Mouse (Mus musculus) thymus, postnatal 0 days (tissue): Measurements from ENCODE around the gene Zfp84. TPM values are rescaled to one million over a fixed set of nuclear protein-coding genes. Genes with fewer than 3 reads are reported as not detected.
"Not testable (repeated sequence)": the region's sequence is repeated elsewhere in the genome, so short reads cannot be mapped to it uniquely, and the experiment has no call there.

Source experiments
- DNase-seq: peaks from one replicate; pipeline ENCODE4 v3.0.0-alpha.2; 2015; ENCODE audit warnings: low spot score
- polyA plus RNA-seq: library from polyadenylated mRNA; unstranded; fragments of >200 nt; fragmentation: Nextera tagmentation; extraction: Ambion mirVana; gene quantifications from 2 replicates; pipeline ENCODE4 v1.2.1, GENCODE M21; 2015

The Zfp84 gene
- polyA plus RNA-seq: 12.8 TPM in 2 replicates

DNA sequence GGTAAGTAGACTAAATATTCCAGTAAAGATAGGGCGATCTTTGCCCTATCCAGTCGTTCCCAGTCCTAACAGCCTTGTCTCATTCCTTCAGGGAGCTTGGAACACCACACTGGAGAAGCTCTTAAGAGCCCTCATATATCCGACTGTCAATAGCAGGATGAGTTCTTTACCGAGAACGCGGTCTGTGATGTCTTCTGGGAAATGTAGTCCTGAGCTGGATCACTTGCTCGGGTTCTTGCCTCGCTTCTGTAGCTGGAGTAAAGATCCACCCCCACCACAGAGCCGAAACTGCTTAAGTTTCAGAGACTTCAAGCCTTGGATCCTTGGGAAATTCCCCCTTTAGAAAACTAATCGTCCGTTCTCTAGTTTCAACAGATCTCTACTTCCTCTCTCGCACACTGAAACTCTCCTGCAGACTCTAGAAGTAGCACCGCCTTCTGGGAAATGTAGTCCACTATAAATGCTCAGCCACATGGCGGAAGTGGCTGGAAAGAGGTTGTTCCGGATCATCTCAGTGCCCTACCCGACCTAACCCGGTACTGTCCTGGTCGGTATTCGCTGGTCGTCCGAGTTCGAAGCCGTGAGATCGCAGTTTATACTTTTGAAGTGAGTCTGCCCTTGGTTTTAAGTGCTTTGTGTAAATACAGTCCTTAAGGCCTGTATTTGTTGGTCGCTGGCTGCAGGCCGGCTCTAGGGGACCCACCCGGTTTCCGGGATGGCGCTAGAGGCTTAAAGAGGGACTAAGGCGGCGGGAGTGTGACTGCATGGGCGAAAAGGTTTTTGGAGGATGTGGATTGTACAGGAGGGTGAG is at the start of gene Zfp84:
Gene Zfp84, plus strand, starts transcription at position 463 of the 811 bp plus-strand sequence.
- DNase-seq: peak; percentile 92

DNA sequence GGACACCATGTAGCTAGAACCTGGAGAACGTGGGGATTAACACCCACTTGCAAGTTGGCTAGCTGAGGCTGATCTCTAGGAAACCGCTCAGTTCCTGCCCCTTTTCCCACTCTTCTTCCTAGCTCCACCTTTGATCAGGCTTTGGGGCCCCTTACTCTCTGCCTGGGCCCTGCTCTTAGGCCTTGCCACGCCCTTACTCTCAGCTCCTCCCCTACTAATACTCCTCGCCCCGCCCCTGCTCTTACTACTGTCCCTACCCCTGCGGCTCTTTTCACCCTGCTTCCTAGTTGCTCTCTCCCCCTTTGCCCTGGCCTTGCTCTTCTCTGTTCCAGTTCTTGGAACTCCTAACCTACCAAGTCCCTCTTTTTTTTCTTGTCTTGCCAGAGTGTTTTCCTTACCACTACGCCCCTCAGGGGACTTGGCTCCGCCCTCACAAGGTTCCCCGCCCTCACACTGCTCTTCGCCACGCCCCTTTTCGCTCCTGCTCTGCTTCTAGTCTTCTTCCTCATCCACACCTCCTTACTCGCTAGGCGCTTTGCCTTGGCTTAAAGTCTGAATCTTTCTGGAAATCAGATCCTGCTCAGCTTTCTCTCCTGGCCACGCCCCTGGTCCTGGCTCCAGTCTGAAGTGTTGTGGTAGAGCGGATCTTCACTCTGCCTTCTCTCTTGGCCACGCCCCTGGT is 42.8 kb upstream of the Zfp84 start:
- DNase-seq: not testable (repeated sequence)

DNA sequence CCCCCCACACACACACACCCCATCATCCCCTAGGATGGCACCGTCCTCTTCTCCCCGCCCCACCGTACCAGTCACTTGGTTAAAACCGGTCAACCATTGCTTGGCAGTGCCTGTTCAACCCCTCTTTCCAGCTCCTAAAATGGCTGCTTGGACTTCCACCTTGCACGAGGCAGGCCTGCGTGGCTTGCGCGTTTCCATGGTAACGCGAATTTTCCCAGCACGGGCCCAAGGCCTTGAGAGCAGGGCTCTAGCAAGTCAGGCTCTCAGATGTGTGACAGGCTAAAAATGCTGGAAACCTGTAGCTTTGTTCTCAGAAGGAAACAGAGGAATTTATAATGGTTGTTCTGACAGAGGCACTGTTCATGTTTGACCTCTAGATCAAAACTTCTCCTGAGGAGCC is 41.5 kb upstream of the Zfp84 start, which contains the start of gene Catsperg2:
Gene Catsperg2, minus strand, starts transcription at position 173 of the 400 bp plus-strand sequence.
- DNase-seq: not testable (repeated sequence)

DNA sequence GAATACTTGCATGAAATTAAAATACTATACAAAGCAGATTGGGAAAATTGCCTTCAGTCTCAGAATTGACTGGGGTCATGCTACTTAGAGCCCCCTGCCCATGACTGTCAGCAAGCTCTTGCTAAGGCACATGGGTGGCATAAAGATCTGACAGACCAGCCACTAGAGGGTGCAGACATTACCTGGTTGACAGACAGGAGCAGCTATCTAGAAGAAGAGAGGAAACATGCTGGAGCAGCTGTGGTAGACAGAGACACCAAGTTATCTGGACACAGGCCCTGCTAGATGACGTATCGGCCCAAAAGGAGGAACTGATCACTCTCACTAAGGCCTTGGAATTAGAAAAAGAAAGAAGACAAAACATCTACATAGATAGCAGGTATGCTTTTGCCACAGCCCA is 40.3 kb upstream of the Zfp84 start:
- no peak for DNase-seq

DNA sequence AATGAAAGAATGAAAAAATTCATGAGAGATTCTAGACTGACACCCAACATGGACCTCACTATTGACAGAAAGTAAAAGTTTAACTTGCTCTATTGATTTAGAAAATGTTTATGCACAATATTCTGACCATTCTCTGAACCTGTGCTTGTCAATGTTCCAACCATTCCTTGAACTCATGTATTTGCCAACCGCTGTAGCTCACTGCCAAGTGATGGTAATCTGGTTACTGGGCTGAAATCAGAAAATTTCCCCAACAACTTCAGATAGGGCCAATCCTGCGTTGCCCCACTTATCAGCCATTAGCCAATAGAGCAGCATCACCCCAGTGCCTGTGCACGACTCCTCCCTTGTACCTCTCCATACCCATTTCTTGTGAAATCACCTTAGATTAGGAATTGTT is 26.1 kb upstream of the Zfp84 start:
- DNase-seq: no peak

DNA sequence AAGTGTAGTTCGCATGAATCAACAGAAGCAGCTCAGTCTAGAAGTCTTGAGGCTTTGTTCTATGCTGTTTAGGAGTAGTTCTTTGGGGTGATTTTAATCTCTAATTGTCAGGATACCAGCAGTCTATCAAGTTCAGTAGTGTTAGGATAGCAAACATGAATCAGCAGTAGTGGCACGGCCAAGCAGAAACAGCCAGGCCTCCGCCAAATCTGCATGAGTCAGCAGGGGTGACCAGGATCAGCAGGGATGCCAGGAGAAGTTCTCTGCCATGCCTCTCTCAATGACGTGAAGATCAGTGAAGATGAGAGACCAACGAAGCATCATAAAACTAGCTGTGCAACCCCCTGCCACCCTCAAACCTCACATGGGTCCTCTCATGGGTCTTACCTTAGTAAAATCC is 7.9 kb upstream of the Zfp84 start:
- DNase-seq: no peak

DNA sequence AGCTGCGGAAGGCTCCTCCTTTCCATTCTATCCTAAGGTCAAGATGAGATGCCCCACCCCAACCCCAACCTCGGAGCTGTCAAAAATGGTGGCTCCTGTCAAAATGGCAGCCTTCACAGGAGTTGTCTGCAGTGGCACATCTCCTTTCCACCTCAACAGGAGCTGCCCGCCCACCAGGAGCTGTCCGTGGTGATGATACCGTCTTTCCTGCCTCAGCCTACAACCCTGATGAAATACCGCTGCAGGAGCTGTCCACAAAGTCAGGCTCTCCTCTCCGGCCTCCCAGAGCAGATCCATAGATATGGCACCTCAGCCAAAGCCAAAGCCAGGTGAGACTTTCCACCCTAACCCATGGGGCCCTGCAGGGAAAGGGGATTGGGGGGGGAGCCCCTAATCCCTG is 3.6 kb upstream of the Zfp84 start:
- DNase-seq: no peak

DNA sequence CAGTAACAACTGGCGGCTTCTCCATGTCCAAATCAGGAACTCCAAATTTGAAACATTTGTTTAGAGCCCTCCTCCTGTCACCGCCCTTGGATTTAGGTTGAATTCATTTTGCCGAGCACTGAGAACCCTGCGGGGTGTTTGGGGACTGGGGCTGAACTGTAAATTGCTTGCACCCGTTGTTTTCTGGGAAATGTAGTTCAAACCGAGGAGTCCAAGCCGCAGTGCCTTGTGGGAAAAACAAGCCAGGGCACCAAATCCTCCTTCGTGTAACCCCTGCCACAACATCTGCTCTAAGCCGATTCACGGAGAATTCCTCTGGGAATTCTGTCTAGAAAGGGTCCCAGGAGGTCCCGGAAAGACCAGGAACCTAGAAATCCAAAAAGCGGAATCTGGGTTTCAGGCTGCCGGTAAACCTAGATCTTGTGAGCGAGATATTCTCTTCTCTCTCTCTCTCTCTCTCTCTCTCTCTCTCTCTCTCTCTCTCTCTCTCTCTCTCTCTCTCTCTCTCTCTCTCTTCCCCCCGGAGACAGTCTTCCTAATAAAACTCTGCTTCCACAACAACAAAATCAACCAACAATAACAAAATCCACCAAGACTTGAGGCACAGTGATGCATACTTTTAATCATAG is 1.2 kb upstream of the Zfp84 start:
- peak; percentile 84 for DNase-seq

DNA sequence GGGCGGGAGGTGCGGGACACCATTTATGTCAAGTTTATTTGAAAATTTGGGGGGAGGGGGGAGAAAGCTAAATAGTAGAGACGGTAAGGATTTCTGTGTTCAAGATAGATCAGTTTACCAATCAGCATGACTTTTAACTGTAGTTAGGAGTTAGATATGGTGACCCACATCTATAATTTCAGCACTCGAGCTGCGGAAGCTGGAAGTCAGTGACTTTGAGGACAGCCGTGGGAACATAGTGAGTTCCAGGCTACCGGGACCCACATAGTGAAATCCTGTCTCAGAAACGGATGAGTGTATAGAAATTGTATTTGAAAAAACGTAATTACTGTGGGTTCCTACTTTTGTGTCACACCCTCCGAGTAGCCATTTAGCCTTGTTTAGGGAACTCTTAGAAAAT is 628 bp downstream of the Zfp84 start:
- no peak for DNase-seq

DNA sequence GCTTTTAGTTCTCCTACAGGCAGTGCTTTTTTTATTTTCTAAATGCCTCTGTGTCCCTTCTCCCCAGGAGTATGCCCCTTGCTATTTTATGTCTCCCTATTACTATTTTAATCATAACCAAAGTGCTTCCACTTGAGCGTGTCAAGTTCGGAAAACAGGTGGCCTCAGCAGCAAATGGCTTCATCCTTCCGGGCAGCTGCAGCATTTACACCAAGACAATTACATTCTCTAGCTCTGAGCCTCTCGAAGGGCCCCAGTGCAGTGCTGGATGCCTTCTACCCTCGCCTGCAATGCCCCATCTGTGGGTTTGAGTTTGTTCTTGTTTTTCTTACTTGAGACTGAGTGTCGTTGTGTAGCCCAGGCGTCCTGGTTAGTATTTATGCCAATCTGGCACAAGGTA is 5.2 kb downstream of the Zfp84 start:
- no peak for DNase-seq

DNA sequence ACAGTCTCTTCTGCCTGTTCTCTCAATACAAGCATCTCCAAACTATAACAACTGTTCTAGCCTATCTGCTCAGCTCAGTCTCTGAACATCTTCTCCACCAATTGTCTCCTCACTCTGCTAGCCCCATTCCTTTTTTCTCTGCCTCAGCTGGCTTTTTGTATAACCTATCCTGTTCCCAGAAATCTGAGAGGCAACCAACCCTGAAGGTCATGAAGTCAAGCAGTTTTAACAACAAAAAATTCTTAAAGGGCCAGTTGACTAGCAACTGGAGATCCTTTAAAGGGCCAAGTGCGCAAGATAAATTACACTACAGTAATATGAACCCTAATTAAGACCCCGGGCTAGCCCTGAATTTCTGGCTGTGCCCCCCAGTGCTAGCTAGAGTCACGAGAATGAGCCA is 6.0 kb downstream of the Zfp84 start:
- no peak for DNase-seq

DNA sequence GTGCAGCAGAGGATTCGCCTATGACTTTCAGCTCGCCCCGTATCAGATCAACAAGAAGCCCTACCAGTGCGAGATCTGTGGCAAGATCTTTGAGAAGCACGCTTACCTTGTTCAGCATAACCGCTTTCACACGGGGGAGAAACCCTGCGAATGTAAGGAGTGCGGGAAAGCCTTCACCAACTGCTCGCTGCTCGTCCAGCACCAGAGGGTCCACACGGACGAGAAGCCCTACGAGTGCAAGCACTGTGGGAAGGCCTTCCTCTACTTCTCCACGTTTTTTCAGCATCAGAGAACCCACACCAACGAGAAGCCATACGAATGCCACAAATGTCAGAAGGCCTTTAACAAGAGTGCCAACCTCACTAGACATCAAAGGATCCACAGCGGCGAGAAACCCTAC is 8.2 kb downstream of the Zfp84 start:
- DNase-seq: no peak

DNA sequence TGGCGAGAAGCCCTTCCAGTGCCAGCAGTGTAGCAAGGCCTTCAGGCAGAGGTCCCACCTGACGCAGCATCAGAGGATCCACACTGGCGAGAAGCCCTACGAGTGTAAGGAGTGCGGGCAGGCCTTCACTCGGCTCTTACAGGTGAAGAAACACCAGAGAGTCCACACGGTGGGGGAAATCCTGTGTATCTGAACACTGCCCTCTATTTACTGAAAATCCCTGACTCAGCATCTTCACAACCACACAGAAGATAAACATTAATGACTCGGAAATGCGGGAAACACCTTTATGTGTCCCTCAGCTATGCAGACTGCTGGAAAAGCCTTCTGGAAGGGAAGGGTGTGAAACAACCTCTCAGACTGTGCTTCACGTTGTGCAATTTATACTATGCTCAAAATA is 9.0 kb downstream of the Zfp84 start:
- DNase-seq: no peak

DNA sequence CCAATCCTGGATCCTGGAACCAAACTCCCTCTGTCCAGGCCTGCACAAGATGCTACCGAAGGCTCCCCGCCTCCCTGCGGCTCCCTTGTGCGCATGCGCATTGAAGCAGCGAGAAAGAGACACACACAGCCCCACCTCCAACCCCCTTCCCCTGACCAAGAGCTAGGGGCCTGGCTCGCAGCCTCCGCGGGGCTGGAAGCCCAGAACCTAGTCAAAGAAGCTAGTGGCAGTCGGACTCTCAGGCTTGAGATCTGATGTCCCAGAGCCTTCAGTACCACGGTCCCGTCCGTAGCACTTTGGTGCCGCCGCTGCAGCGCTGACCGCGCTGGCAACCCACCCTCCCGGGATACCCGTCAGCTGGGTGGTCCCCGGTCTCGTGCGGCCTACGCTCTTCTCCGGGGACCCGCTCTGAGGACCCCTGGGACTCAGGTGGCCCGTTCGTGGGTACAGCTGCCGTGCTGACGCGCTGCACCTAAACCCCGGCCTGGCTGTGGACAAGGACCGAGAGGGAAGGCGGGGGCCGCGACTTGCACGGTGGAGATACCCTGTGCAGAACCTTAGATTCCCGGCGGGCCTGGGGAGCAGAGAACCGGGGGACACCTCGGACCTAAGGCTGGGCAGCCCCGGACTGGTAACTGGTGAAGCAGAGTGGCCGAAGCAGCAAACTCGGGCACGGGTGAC is 15.7 kb downstream of the Zfp84 start, which contains the start of gene Zfp30:
Gene Zfp30, plus strand, starts transcription at position 128 of the 681 bp plus-strand sequence.
- DNase-seq: peak; percentile 81

DNA sequence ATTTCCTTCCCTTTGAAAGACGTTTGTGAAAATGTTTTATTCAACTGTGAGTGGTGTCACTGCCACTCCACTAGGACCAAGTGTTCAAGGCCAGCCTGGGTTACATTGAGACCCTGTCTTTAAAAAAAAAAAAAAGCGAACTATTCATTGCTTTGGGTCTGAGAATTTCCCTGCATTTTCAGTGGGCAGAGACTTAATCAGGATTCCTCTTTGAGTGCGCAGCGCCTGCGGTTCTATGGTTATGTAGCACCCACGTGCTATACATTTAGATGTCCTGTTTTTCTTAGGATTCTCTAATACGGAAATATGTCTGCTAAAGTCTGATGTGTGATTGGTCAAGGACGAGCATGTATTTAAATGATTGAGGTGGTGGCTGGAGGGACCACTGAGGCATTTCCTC is 16.7 kb downstream of the Zfp84 start:
- DNase-seq: no peak

DNA sequence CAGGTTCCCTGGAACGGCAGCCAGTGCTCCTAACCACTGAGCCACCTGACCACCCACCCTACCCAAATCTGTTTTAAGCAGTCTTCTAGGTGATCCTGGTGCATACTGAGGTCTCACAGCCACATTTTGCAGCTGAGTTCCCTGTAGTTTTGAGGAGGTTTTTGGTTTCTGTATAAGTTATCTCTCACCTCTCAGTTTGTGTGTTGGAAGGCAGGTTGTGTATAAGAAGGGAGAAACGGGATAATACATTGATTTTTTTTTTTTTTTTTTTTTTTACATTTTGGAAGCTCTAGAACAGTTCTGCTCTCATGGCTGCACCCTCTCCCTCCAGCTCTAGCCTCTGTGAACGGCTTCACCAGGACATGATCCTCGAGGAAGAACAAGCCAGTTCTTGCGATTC is 17.5 kb downstream of the Zfp84 start:
- no peak for DNase-seq

DNA sequence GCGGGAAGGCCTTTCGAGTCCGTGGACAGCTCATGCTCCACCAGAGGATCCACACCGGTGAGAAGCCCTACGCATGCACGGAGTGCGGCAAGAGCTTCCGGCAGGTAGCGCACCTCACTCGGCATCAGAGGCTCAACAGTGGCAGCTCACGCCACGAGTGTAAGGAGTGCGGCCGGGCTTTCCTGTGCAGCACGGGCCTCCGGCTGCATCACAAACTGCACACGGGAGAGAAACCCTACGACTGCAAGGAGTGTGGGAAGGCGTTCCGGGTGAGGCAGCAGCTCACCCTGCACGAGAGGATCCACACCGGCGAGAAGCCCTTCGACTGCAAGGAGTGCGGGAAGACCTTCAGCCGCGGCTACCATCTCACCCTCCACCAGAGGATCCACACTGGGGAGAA is 24.6 kb downstream of the Zfp84 start:
- no peak for DNase-seq

DNA sequence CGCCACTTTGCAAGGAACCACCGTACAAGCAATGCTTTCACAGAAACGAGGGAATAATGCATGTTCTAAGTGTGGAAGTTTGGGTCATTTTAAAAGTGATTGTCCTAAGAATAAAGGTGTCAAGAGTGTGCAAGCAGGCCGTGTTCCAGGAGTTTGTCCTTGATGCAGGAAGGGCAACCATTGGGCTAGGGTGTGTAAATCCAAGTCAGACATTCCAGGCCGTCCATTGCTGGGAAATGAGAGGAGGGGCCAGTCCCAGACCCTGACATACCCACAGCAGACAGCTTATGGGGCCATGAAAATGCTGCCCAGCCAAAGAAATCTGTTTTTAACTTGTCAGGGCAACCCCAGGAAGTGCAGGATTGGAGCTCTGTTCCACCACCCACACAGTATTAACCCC is 38.7 kb downstream of the Zfp84 start:
- no peak for DNase-seq

DNA sequence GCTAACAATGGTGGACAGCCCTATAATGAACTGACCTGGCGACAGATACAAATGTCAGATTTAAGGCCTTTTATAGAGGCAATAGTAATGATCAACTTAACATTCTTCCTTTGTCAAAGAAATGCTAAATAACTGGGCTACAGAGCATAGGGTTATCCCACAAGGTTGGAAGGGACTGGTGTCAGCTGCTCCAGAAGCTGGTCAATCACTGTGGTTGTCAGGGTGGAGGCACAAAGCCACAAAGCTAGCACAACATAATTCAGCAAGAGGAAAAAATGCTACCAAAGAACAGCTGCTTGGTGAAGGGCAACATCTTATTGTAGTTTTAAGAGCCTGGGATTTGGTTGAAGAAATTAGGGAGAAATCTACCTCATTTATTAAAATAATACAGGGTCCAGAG is 43.9 kb downstream of the Zfp84 start:
- DNase-seq: no peak

DNA sequence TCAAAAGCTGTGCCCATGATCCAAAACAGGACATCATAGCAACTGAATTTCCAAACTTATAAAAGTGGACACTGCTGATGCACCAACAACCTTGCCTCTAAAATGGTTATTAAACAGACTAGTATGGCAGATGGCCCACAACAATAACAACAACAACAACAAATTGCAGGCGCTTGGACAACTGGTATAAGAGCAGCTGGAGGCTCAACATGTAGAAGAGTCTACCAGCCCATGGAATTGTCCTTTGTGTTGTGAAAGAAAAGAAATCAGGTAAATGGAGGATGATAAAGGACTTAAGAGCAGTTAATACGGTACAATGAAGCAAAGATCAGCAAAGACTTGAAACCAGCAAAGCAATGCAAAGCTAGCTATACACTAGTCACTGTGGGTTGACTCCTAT is 46.0 kb downstream of the Zfp84 start:
- DNase-seq: no peak

DNA sequence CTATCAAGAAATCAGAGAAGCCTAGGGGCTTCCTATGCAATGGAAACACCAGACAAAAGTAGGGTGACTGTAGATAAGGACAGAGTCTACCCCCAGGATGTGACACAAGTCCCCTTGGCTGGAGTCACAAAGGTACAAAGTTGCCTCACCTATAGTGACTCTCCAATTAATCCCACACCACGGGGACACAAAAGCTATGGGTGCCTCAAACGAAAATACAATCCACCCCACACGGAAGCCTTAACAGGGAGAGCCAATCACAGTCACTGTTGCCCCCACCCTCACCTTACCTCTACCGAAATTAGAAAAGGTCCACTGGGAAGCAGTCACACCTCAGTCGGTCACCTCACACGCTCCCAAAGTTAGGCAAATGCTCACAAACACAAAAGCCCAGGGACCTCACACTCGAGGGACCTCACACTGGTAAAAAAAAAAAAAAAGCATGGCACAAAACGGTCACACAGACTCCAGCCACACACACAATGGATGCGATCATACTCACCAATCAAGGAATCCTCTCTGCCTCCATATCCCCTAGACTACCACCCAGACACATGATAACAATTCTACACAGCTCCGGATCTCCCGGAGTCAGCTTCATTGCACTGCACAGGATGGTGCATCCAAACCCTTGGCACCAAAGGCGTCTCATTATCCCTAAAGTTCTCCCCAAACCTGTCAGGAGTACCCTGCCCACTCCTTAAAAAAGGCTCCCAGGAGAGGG is 46.9 kb downstream of the Zfp84 start:
- DNase-seq: peak; percentile 16
